Mouse (Mus musculus) E14TG2a.4 (cell line): ENCODE measurements around the gene Gsta4.

ENCODE experiments used
- CTCF ChIP-seq: conservative IDR thresholded peaks from 2 replicates; pipeline ENCODE4 v1.5.1; 2014; ENCODE audit warnings: low read length
- NANOG ChIP-seq: IDR thresholded peaks from 2 replicates; pipeline ENCODE4 v1.6.1; 2014; ENCODE audit warnings: borderline replicate concordance, low read length, mixed read lengths

- TF ChIP-seq CTCF (no peak), NANOG (peak; percentile 85)
Measured at GRCm38 (mm10) chr9:78174016-78174415, 8.6 kb upstream of the Gsta4 start.
